Mouse (Mus musculus) CD4-positive, CD25-positive, alpha-beta regulatory T cell (primary cell): ENCODE measurements around the gene Trmt2b. TPM values are rescaled to one million over a fixed set of nuclear protein-coding genes. Genes with fewer than 3 reads are reported as not detected.

Experiments used
- polyA plus RNA-seq: library from polyadenylated mRNA; unstranded; fragments of 100-300 nt; shearing (Covaris generic); gene quantifications from one replicate; pipeline ENCODE4 v1.2.1, GENCODE M21; 2017

Gene Trmt2b
- 29.7 TPM for polyA plus RNA-seq

DNA sequence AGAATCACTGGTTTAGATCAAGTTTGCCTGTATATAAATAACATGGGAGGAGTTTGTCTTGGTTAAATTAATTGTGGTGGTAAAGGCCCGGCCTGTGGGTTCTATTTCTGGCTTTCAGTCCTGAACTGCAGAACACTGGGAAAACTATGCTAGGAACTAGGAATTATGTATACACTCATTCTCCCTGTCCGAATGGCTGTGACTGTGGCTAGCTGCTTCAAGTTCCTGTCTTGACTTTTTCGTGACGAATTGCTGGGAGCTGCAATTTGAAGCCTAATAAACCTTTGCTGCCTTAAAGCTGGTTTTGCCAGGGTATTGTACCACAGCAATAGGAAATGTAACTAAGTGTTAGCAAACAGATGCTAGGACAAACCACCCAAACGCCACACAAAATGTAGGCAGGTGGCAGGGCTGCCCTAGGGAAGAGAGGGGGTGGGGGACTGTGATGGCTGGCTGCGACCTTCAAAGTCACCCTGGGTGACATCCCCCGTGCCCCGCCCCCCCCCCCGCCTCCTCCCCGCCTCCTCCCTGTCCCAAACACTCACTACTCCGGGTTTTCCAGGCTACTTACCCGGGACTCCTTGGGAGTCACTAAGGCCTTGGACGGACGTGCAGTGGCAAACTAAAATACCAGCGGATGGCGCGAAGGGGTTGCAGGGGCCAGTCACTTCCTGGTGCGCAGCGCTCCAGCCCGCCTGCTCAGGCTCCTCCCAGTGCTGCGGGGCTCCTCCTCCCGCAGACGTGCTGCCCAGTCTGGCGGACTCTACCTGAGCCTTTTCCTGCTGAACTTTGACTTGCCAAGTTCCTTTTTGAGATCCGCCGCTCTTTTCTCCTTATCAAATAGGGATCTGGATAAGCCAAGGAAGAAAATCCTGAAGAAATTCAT lies at the start of gene Trmt2b:
Gene Trmt2b (minus strand): TSS at position 710 of the 886 bp plus-strand sequence.

DNA sequence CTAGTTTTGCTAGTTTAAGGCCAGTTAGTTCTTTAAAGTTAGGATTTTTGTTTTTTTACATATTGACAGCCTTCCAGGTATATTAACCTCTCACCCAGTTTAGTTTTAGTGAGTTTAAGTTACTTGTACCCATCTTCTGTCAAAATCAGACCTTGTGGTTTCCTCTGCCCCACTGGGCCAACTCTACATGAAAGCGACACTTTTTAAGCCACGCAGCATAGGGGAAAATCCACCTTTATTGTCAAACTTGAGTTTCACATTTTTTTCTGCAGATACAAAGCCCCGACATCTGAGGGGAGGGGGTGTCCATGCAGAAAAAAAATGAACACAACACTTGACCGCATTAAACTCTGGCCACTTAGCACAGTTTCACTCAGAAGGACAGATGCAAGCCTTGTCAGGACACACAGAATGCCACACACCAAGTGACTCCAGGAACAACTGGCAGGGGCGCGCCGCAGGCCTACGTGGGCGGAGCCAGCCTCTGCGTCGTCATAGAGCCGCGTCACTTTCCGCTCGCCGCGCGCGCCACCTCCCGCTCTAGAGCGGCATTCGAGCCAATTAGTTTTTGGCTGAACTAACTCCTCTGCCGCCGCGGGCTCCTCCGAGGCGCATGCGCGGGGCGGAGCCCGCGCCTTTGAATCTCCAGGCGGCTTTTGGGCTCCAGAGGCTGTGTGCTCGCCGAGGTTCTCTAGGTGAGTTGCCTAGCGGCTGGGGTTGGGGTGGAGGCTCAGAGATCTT lies 30.9 kb upstream of the Trmt2b start, which contains the start of gene Cenpi:
Gene Cenpi (plus strand): TSS at position 551 of the 741 bp plus-strand sequence.

DNA sequence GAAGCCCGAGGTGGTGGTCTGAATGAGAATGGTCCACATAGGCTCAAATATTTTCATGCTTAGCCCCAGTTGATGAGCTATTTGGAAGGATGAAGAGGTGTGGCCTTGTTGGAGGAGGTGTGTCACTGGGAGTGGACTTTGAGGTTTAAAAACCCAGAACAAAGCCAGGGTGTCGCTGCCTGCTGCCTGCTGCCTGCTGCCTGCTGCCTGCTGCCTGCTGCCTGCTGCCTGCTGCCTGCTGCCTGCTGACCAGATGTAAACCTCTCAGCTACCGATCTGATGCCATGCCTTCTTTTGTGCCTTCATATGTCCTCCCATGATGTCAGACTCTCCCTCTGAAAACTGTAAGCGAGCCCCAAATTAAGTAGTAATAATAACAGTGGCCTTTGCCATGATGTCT lies 54.9 kb downstream of the Trmt2b start, which contains the start of gene Nox1:
Gene Nox1 (minus strand): TSS at position 101 of the 400 bp plus-strand sequence.

DNA sequence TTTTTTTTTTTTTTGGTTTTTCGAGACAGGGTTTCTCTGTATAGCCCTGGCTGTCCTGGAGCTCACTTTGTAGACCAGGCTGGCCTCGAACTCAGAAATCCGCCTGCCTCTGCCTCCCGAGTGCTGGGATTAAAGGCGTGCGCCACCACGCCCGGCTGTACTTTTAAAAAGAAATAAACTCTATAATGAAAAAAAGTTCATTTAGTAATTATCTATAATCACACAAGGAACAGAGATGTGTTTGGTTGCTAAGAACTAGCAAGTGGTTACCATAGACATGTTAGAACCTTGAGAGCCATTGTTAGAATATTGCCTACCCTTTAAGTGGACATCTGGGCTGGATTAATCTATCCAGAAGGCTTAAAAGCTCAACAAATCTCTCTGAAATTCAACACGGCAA lies 89.6 kb downstream of the Trmt2b start, which contains the start of gene Arl13a:
Gene Arl13a (plus strand): TSS at position 301 of the 400 bp plus-strand sequence.

Other genes with a start within 250 kb of the Trmt2b start
- 48.9 TPM for gene Cstf2, start 217.8 kb downstream of the Trmt2b start, polyA plus RNA-seq
- 6.7 TPM for gene Xkrx, start 114.9 kb downstream of the Trmt2b start, polyA plus RNA-seq
- gene Arl13a, start 89.5 kb downstream of the Trmt2b start, polyA plus RNA-seq = not detected
- gene Nox1, start 55.0 kb downstream of the Trmt2b start, polyA plus RNA-seq = 0.72 TPM
- gene Tmem35a, start 18.2 kb upstream of the Trmt2b start, polyA plus RNA-seq = 0.30 TPM
- 1.2 TPM for gene Cenpi, start 31.1 kb upstream of the Trmt2b start, polyA plus RNA-seq
- gene Drp2, start 127.6 kb upstream of the Trmt2b start, polyA plus RNA-seq = 0.04 TPM
- gene Taf7l, start 199.5 kb upstream of the Trmt2b start, polyA plus RNA-seq = not detected